ENCODE assay signal across 23 mouse cellular contexts in the genomic region with DNA sequence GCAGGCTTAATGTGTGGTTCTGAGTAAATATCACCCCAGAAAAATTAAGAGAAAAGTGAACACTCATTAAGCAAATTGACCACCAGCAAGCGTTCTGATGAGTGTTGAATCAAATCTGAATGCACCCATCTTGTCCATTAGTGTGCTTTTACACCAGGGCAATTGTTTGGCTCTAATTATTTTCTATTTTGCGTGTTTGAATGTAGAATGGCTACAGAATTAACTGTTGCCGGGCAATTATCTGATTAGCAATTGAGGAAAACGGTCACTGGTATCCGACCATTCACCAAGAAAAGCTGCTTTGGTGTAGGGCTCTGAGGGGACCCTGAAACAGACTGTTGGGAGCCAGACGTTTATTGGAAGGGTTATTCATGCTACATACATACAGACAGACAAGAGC. TPM values are rescaled to one million over a fixed set of nuclear protein-coding genes. Genes with fewer than 3 reads are reported as not detected.
DNase-seq lines count a peak whose midpoint lies in the region; ATAC-seq lines count a peak whose summit lies in the region.
"Had no signal": no experiment of that assay in that cellular context is flagged by ENCODE, and none has a peak within 500 bp of the region (broad histone marks: within the 10 kb centered on the region; RNA-seq: fewer than 3 reads in every experiment).

No protein-coding gene starts in this region.

- no peak for DNase-seq in embryonic facial prominence, embryonic 10.5 days (ENCODE audit: low spot score)
- DNase-seq in midbrain, embryonic 10.5 days (ENCODE audit: low spot score), result no peak
- DNase-seq in retina, postnatal 1 day, result peak; percentile 58
- DNase-seq in retina, embryonic 14.5 days (ENCODE audit: low spot score), result no peak
- DNase-seq: adrenal gland, postnatal 14 days; B cell, adult 2 months; cerebellum, adult 18-20 months; cerebellum, adult 9-11 months; cerebellum, postnatal 36 days; gastrocnemius, postnatal 36 days; heart, adult 11 months; heart, postnatal 36 days; kidney, adult 11 months had no signal

- H3K36me3 ChIP-seq in embryonic facial prominence, embryonic 12.5 days, result no peaks in the 10 kb centered on the region
- no peaks in the 10 kb centered on the region for H3K36me3 ChIP-seq in embryonic facial prominence, embryonic 10.5 days (replicated peaks)
- H3K36me3 ChIP-seq in forebrain, embryonic 16.5 days (ENCODE audit: control insufficient read depth, insufficient read depth), result no peaks in the 10 kb centered on the region
- H3K36me3 ChIP-seq in forebrain, embryonic 12.5 days (replicated peaks), result no peaks in the 10 kb centered on the region
- no peaks in the 10 kb centered on the region for H3K36me3 ChIP-seq in midbrain, embryonic 10.5 days
- no peaks in the 10 kb centered on the region for H3K36me3 ChIP-seq in midbrain, embryonic 15.5 days (replicated peaks)
- H3K36me3 ChIP-seq: embryonic facial prominence, embryonic 15.5 days; heart, embryonic 13.5 days; hindbrain, embryonic 12.5 days had no signal

- H3K4me3 ChIP-seq in embryonic facial prominence, embryonic 12.5 days, result no peak overlapping the region
- H3K4me3 ChIP-seq in embryonic facial prominence, embryonic 10.5 days, result no peak overlapping the region
- no peak overlapping the region for H3K4me3 ChIP-seq in forebrain, embryonic 16.5 days (replicated peaks; ENCODE audit: low read length)
- no peak overlapping the region for H3K4me3 ChIP-seq in forebrain, embryonic 12.5 days (replicated peaks)
- no peak overlapping the region for H3K4me3 ChIP-seq in midbrain, embryonic 10.5 days
- H3K4me3 ChIP-seq in midbrain, embryonic 15.5 days, result no peak overlapping the region
- H3K4me3 ChIP-seq: embryonic facial prominence, embryonic 15.5 days; erythroblast, embryonic 14.5 days; heart, embryonic 13.5 days; hindbrain, embryonic 12.5 days had no signal

- no peaks in the 10 kb centered on the region for H3K27me3 ChIP-seq in embryonic facial prominence, embryonic 12.5 days
- H3K27me3 ChIP-seq in embryonic facial prominence, embryonic 10.5 days (replicated peaks; ENCODE audit: low read depth, poor library complexity, severe bottlenecking), result no peaks in the 10 kb centered on the region
- H3K27me3 ChIP-seq in forebrain, embryonic 16.5 days (replicated peaks; ENCODE audit: control insufficient read depth, insufficient read depth, low read length), result no peaks in the 10 kb centered on the region; the same call in none of the 2 replicates
- peaks cover 64% of the 10 kb centered on the region for H3K27me3 ChIP-seq in forebrain, embryonic 12.5 days
- H3K27me3 ChIP-seq in midbrain, embryonic 10.5 days (ENCODE audit: low read depth, poor library complexity, severe bottlenecking), result no peaks in the 10 kb centered on the region
- no peaks in the 10 kb centered on the region for H3K27me3 ChIP-seq in midbrain, embryonic 15.5 days (replicated peaks)
- H3K27me3 ChIP-seq: embryonic facial prominence, embryonic 15.5 days; heart, embryonic 13.5 days; hindbrain, embryonic 12.5 days had no signal

- H3K27ac ChIP-seq in embryonic facial prominence, embryonic 12.5 days, result 0 out of 2 replicates have a peak overlapping the region, but pooled peaks have one; percentile 41
- no peak overlapping the region for H3K27ac ChIP-seq in embryonic facial prominence, embryonic 10.5 days (replicated peaks)
- H3K27ac ChIP-seq in forebrain, embryonic 16.5 days (ENCODE audit: low read length), result no peak overlapping the region
- H3K27ac ChIP-seq in forebrain, embryonic 12.5 days, result no peak overlapping the region
- 0 out of 2 replicates have a peak overlapping the region, but pooled peaks have one; percentile 49 for H3K27ac ChIP-seq in midbrain, embryonic 10.5 days (replicated peaks)
- H3K27ac ChIP-seq in midbrain, embryonic 15.5 days, result no peak overlapping the region
- H3K27ac ChIP-seq: embryonic facial prominence, embryonic 15.5 days; heart, embryonic 13.5 days; hindbrain, embryonic 12.5 days had no signal

- ATAC-seq in embryonic facial prominence, embryonic 12.5 days (ENCODE audit: insufficient number of reproducible peaks, insufficient read depth, low FRiP score, low TSS enrichment), result no peak
- peak; percentile 8; the same call in 1 of the 2 replicates for ATAC-seq in forebrain, embryonic 16.5 days
- ATAC-seq in forebrain, embryonic 12.5 days (ENCODE audit: low FRiP score), result no peak; the same call in 1 of the 2 replicates
- ATAC-seq in midbrain, embryonic 15.5 days (replicated peaks), result no peak
- ATAC-seq: CD4-positive, CD25-positive, alpha-beta regulatory T cell, adult 4 months had no signal

- H3K4me1 ChIP-seq in embryonic facial prominence, embryonic 12.5 days, result peaks cover 9% of the 10 kb centered on the region
- H3K4me1 ChIP-seq in embryonic facial prominence, embryonic 10.5 days, result peaks cover 38% of the 10 kb centered on the region
- H3K4me1 ChIP-seq in forebrain, embryonic 16.5 days (replicated peaks; ENCODE audit: control insufficient read depth, insufficient read depth, low read length), result peaks cover 31% of the 10 kb centered on the region
- peaks cover 14% of the 10 kb centered on the region for H3K4me1 ChIP-seq in forebrain, embryonic 12.5 days
- peaks cover 26% of the 10 kb centered on the region for H3K4me1 ChIP-seq in midbrain, embryonic 10.5 days
- peaks cover 20% of the 10 kb centered on the region for H3K4me1 ChIP-seq in midbrain, embryonic 15.5 days
- H3K4me1 ChIP-seq: embryonic facial prominence, embryonic 15.5 days had no signal

- H3K4me2 ChIP-seq in embryonic facial prominence, embryonic 12.5 days (replicated peaks), result no peak overlapping the region
- no peak overlapping the region for H3K4me2 ChIP-seq in forebrain, embryonic 16.5 days (ENCODE audit: low read length)
- H3K4me2 ChIP-seq in forebrain, embryonic 12.5 days, result no peak overlapping the region
- H3K4me2 ChIP-seq in midbrain, embryonic 15.5 days, result no peak overlapping the region
- H3K4me2 ChIP-seq: embryonic facial prominence, embryonic 15.5 days; heart, embryonic 13.5 days; hindbrain, embryonic 12.5 days had no signal

- WGBS in embryonic facial prominence, embryonic 12.5 days, result 50% methylated on average over 6 of the region's 6 CpGs
- WGBS in embryonic facial prominence, embryonic 10.5 days, result 51% methylated on average over 6 of the region's 6 CpGs
- WGBS in forebrain, embryonic 16.5 days, result 9% methylated on average over 6 of the region's 6 CpGs
- 12% methylated on average over 6 of the region's 6 CpGs for WGBS in forebrain, embryonic 12.5 days
- 57% methylated on average over 6 of the region's 6 CpGs for WGBS in midbrain, embryonic 10.5 days
- 40% methylated on average over 6 of the region's 6 CpGs for WGBS in midbrain, embryonic 15.5 days

- 0 out of 2 replicates have a peak overlapping the region, but pooled peaks have one; percentile 10 for H3K9ac ChIP-seq in embryonic facial prominence, embryonic 12.5 days
- no peak overlapping the region for H3K9ac ChIP-seq in forebrain, embryonic 16.5 days (replicated peaks; ENCODE audit: low read depth, low read length)
- no peak overlapping the region for H3K9ac ChIP-seq in forebrain, embryonic 12.5 days
- H3K9ac ChIP-seq in midbrain, embryonic 15.5 days, result no peak overlapping the region
- H3K9ac ChIP-seq: embryonic facial prominence, embryonic 15.5 days; heart, embryonic 13.5 days; hindbrain, embryonic 12.5 days had no signal

- H3K9me3 ChIP-seq in embryonic facial prominence, embryonic 12.5 days, result no peaks in the 10 kb centered on the region
- H3K9me3 ChIP-seq in embryonic facial prominence, embryonic 10.5 days, result no peaks in the 10 kb centered on the region
- H3K9me3 ChIP-seq in forebrain, embryonic 16.5 days (ENCODE audit: control insufficient read depth, low read length), result no peaks in the 10 kb centered on the region
- H3K9me3 ChIP-seq in forebrain, embryonic 12.5 days, result no peaks in the 10 kb centered on the region
- H3K9me3 ChIP-seq in midbrain, embryonic 10.5 days (replicated peaks), result no peaks in the 10 kb centered on the region
- H3K9me3 ChIP-seq in midbrain, embryonic 15.5 days, result no peaks in the 10 kb centered on the region
- H3K9me3 ChIP-seq: embryonic facial prominence, embryonic 15.5 days; G1E; heart, embryonic 13.5 days; hindbrain, embryonic 12.5 days had no signal

RNA-seq across cellular contexts. Expression of gene Kit, which starts 16.2 kb away (rescaled TPM):
- polyA plus RNA-seq in embryonic facial prominence, embryonic 12.5 days (2016; fragmentation: Nextera tagmentation; extraction: Ambion mirVana), result 13.9 and 17.1 TPM in 2 replicates
- polyA plus RNA-seq in embryonic facial prominence, embryonic 10.5 days (2016; fragmentation: Nextera tagmentation; extraction: Ambion mirVana), result 24.3 and 26.8 TPM in 2 replicates
- polyA plus RNA-seq in forebrain, embryonic 16.5 days (2015; fragmentation: Nextera tagmentation; extraction: Ambion mirVana), result 39.3 and 41.9 TPM in 2 replicates
- 23.9 and 27.5 TPM in 2 replicates for polyA plus RNA-seq in forebrain, embryonic 12.5 days (2016; fragmentation: Nextera tagmentation; extraction: Ambion mirVana)
- polyA plus RNA-seq in midbrain, embryonic 10.5 days (2016; fragmentation: Nextera tagmentation; extraction: Ambion mirVana), result 21.0 and 23.8 TPM in 2 replicates
- polyA plus RNA-seq in midbrain, embryonic 15.5 days (2015; fragmentation: Nextera tagmentation; extraction: Ambion mirVana), result 41.3 and 44.0 TPM in 2 replicates

Comparison
In these comparisons a context has a peak if more than half of its experiments do, and no peak if none do; other contexts are left out.
1. H3K27ac ChIP-seq: peak in embryonic facial prominence, embryonic 12.5 days (single experiment) and midbrain, embryonic 10.5 days (single experiment); none in embryonic facial prominence, embryonic 10.5 days (single experiment), forebrain, embryonic 16.5 days (single experiment), forebrain, embryonic 12.5 days (single experiment) and midbrain, embryonic 15.5 days (single experiment).